Mouse (Mus musculus): Measurements from ENCODE around the gene Etl4. TPM values are rescaled to one million over a fixed set of nuclear protein-coding genes. Genes with fewer than 3 reads are reported as not detected.
A peak's percentile ranks its signal among the peaks of the same experiment; 100 is the strongest.

Gene Etl4
- polyA plus RNA-seq, 1 experiment from 2014 or later = 2.5 TPM

DNA sequence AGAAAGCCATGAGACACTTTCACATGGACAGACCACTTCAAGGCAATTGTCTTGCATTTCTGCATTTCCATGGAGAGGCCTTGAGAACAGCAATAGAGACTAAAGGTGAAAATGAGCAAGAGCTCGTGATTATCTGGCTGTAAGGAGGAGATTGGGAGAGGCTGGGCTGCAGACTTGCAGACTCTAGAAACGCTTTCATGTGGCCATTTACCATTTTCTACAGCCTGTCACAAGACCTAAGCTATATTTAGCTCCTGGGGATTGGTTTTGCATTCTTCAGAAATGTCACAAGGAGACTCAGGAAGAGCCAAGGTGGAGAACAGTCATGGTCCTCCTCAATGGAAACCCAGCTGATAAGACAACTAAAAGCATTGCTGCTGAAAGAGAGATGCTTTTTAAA lies 801.4 kb downstream of the Etl4 start:
- 81% methylated on average over 2 of the region's 2 CpGs for WGBS
- Histone ChIP-seq H3K9me3 (ENCODE audit: control insufficient read depth, low read length) (no peaks in the 10 kb centered on the region), H3K27me3 (ENCODE audit: control insufficient read depth, insufficient read depth, low read length) (no peaks in the 10 kb centered on the region), H3K4me3 (replicated peaks; ENCODE audit: low read depth, low read length) (no peak overlapping the region), H3K4me2 (ENCODE audit: low read length) (no peak overlapping the region), H3K4me1 (ENCODE audit: control insufficient read depth, insufficient read depth, low read length) (no peaks in the 10 kb centered on the region), H3K27ac (replicated peaks; ENCODE audit: low read depth, low read length) (no peak overlapping the region), H3K36me3 (ENCODE audit: control insufficient read depth, insufficient read depth, low read length) (no peaks in the 10 kb centered on the region), H3K9ac (replicated peaks; ENCODE audit: low read length) (no peak overlapping the region)
- ATAC-seq (ENCODE audit: low FRiP score, low TSS enrichment) (no peak), DNase-seq (no peak)

DNA sequence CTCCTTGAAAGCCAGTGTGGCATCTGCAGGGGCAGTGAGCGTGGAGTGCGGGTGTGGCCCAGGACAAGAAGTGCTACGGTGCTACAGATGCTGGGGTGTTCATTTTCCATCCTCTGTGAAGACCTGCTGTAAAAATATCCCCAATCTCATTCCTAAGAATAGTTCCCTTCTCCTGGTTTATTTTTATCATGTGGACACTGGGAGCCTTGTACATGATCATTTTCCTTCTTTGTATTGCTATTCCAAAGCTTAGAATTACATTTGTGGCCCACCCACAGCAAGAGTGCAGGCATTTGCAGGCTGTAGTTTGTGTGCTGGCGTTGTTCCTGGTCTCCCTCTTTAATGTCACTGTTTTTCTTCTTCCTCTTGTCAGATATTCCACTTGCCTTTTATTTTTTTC lies 809.5 kb downstream of the Etl4 start:
- Histone ChIP-seq H3K9ac (replicated peaks; ENCODE audit: low read length) (no peak overlapping the region), H3K9me3 (ENCODE audit: control insufficient read depth, low read length) (no peaks in the 10 kb centered on the region), H3K4me3 (replicated peaks; ENCODE audit: low read depth, low read length) (no peak overlapping the region), H3K4me2 (ENCODE audit: low read length) (no peak overlapping the region), H3K27me3 (ENCODE audit: control insufficient read depth, insufficient read depth, low read length) (no peaks in the 10 kb centered on the region), H3K36me3 (ENCODE audit: control insufficient read depth, insufficient read depth, low read length) (no peaks in the 10 kb centered on the region), H3K27ac (replicated peaks; ENCODE audit: low read depth, low read length) (no peak overlapping the region), H3K4me1 (ENCODE audit: control insufficient read depth, insufficient read depth, low read length) (no peaks in the 10 kb centered on the region; the same call in 1 of the 2 replicates)
- no peak for ATAC-seq (ENCODE audit: low FRiP score, low TSS enrichment)
- WGBS = 96% methylated on average over 4 of the region's 4 CpGs
- no peak for DNase-seq

DNA sequence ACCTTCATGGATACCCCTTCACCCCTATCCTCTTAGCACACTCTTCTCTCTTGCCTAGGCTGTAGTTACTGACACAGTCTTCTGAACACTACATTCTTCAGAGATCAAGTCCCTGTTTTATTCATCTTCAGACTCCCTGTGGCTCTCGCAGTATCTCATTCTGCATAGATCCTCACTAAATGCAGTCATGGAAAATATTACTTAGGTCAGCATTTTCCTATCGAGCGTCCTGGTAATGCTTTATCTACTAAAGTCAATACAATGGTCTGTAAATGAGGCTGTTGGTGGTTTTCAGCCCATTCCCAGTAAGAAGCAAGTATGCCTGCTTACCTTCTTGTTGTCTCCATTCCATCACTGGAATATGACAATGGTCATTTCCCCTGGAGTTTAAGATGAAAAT lies 811.5 kb downstream of the Etl4 start:
- 94% methylated on average over 3 of the region's 3 CpGs for WGBS
- no peak overlapping the region for H3K4me2 ChIP-seq (ENCODE audit: low read length)
- DNase-seq = no peak

DNA sequence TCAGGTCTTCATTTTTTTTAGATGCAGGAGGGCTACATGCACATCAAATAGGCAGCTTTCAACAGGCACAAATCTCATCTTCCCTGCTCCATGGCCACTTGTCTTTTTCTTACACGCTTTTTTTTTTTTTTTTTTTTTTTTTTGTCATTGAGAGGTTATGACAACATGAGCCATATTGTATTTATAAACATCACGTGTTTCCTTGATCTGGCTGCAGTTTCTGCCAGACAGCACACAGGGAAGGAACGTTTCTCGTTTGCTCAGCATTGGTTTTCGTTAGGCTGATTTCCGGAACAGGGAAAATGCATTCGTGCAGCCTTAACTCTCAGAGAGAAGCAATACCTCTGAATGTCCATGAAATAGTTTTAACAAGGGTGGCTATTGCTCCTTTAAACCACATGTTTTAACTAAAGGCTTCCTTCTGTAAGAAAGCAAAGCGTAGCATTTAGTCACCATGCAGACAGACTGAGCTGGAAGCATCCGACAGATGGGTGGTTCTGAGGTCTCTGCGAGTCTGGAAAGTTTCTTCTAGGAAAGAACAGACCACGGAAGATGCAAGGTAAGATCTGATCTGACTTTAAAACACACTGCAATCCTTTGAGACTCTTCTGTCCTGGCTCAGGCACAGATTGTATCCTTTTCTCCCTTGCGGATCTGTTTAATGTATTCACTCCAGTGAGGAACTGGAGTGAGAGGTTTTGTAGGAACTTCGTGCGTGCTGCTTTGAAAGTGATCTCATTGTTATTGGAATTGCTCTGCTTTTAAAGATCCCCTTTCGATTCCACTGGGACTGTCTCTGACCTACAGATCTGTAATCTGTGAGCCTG lies 812.8 kb downstream of the Etl4 start:
- H3K9ac ChIP-seq (replicated peaks; ENCODE audit: low read length) = no peak overlapping the region
- H3K4me3 ChIP-seq (replicated peaks; ENCODE audit: low read depth, low read length) = no peak overlapping the region
- H3K4me1 ChIP-seq (ENCODE audit: control insufficient read depth, insufficient read depth, low read length) = no peaks in the 10 kb centered on the region; the same call in 1 of the 2 replicates
- no peaks in the 10 kb centered on the region for H3K36me3 ChIP-seq (ENCODE audit: control insufficient read depth, insufficient read depth, low read length)
- DNase-seq = peak; percentile 23
- ATAC-seq (ENCODE audit: low FRiP score, low TSS enrichment) = no peak
- H3K4me2 ChIP-seq (ENCODE audit: low read length) = peak overlapping the region; percentile 24
- no peak overlapping the region for H3K27ac ChIP-seq (replicated peaks; ENCODE audit: low read depth, low read length)
- no peaks in the 10 kb centered on the region for H3K9me3 ChIP-seq (ENCODE audit: control insufficient read depth, low read length)
- H3K27me3 ChIP-seq (ENCODE audit: control insufficient read depth, insufficient read depth, low read length) = no peaks in the 10 kb centered on the region
- 22% methylated on average over 15 of the region's 15 CpGs for WGBS

More for the DNA sequence above, 811.5 kb downstream of the Etl4 start:
- no peak overlapping the region for H3K4me3 ChIP-seq (replicated peaks; ENCODE audit: low read depth, low read length)
- ATAC-seq (ENCODE audit: low FRiP score, low TSS enrichment) = no peak
- H3K9ac ChIP-seq (replicated peaks; ENCODE audit: low read length) = no peak overlapping the region
- H3K9me3 ChIP-seq (ENCODE audit: control insufficient read depth, low read length) = no peaks in the 10 kb centered on the region
- H3K36me3 ChIP-seq (ENCODE audit: control insufficient read depth, insufficient read depth, low read length) = no peaks in the 10 kb centered on the region
- no peaks in the 10 kb centered on the region; the same call in 1 of the 2 replicates for H3K4me1 ChIP-seq (ENCODE audit: control insufficient read depth, insufficient read depth, low read length)
- no peak overlapping the region for H3K27ac ChIP-seq (replicated peaks; ENCODE audit: low read depth, low read length)
- H3K27me3 ChIP-seq (ENCODE audit: control insufficient read depth, insufficient read depth, low read length) = no peaks in the 10 kb centered on the region

DNA sequence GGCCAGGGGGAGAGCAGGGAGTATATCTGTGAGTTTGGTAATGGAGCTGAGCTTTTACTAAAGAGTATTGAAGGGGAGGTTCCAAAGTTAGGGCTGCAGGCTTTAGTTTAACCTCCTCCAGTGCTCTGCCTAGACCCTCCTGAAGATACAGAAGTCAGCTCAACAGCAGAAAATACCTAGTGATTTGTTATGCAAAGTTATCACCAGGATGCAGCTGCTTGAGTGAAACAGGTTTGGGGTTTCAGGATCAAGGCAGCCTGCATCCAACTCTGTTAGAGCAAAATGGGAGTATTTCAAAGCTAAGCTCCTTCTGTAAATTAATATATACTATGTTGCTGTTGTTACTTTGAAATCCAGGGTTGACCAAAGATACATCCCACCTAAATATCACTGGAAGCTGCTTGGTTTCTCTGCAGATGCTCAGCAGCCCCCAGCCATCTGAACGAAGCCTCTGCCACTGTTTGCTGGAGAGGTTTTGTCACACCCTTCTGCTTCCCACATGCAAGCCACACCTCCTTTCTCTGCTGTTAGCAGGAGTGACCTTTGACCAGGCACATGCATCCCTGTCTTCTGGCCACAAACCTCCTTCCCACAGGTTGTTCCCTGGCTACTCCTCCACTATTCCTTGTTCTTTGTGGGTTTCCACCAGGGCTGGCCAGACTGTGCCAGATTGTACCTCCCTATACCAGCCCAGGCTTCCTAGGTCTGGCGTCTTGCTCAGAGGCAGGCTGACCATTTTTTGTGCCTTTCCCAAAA lies 814.6 kb downstream of the Etl4 start:
- WGBS = 35% methylated on average over 2 of the region's 2 CpGs
- DNase-seq = no peak

DNA sequence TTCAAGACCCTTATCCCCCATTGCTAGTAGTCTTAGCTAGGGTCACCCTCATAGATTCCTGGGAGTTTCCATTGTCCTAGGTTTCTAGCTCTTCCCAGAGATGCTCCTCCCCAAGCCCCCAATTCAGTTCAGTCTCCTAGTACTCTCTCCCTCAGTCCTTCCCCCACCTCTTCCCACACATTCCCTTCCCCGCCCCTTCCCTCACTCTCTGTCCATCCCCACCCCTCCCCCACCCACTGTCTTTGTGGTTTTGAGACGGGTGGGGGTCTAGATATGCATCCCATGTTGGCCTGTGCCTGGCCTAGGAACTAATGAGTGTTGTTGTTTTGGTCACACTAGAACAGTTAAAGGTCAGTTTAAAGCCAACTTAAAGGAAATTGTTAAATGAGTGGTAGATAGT lies 817.4 kb downstream of the Etl4 start:
- WGBS = 52% methylated on average over 2 of the region's 2 CpGs
- Histone ChIP-seq H3K36me3 (ENCODE audit: control insufficient read depth, insufficient read depth, low read length) (no peaks in the 10 kb centered on the region), H3K9me3 (ENCODE audit: control insufficient read depth, low read length) (no peaks in the 10 kb centered on the region), H3K4me2 (ENCODE audit: low read length) (no peak overlapping the region), H3K27me3 (ENCODE audit: control insufficient read depth, insufficient read depth, low read length) (no peaks in the 10 kb centered on the region), H3K4me3 (replicated peaks; ENCODE audit: low read depth, low read length) (no peak overlapping the region), H3K4me1 (ENCODE audit: control insufficient read depth, insufficient read depth, low read length) (no peaks in the 10 kb centered on the region; the same call in 1 of the 2 replicates), H3K9ac (replicated peaks; ENCODE audit: low read length) (no peak overlapping the region), H3K27ac (replicated peaks; ENCODE audit: low read depth, low read length) (no peak overlapping the region)
- DNase-seq (no peak), ATAC-seq (ENCODE audit: low FRiP score, low TSS enrichment) (no peak)

More for the DNA sequence above, 814.6 kb downstream of the Etl4 start:
- Histone ChIP-seq H3K4me3 (replicated peaks; ENCODE audit: low read depth, low read length) (no peak overlapping the region), H3K4me2 (ENCODE audit: low read length) (no peak overlapping the region), H3K27ac (replicated peaks; ENCODE audit: low read depth, low read length) (no peak overlapping the region), H3K36me3 (ENCODE audit: control insufficient read depth, insufficient read depth, low read length) (no peaks in the 10 kb centered on the region), H3K9ac (replicated peaks; ENCODE audit: low read length) (no peak overlapping the region), H3K27me3 (ENCODE audit: control insufficient read depth, insufficient read depth, low read length) (no peaks in the 10 kb centered on the region), H3K4me1 (ENCODE audit: control insufficient read depth, insufficient read depth, low read length) (no peaks in the 10 kb centered on the region; the same call in 1 of the 2 replicates), H3K9me3 (ENCODE audit: control insufficient read depth, low read length) (no peaks in the 10 kb centered on the region)
- no peak for ATAC-seq (ENCODE audit: low FRiP score, low TSS enrichment)

DNA sequence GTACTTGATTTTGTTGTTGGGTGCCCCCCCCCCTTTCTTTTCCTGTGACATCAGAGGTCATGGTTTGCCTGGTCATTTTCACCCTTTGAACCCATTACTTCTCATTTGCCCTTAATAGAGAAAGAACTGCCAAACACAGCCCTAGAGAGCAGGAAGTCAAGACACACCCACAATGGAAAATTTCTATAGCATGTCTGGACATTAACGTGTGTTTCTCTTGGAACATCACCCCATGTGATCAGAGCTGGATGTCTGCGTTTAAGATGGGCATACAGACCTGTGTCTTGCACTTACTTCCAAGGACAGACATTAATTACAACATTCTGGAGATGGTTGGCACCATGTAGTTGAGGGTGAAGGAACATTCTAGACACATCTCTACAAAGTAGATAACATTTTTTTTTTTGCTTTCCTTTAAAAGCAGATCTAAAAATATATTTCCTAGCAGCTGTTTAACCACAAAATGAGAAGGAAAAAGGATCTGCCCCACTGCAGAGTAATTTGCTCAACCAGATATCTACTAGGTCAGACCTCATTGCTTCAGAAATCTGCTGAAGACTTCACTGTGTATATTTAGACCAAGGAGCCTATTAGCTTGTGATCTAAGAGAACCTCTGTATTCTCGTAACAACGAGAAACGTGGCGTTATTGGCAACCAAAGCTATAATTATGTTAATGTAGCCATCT lies 818.3 kb downstream of the Etl4 start:
- H3K4me1 ChIP-seq (ENCODE audit: control insufficient read depth, insufficient read depth, low read length) = no peaks in the 10 kb centered on the region
- no peaks in the 10 kb centered on the region for H3K36me3 ChIP-seq (ENCODE audit: control insufficient read depth, insufficient read depth, low read length)
- no peak overlapping the region for H3K4me2 ChIP-seq (ENCODE audit: low read length)
- ATAC-seq (ENCODE audit: low FRiP score, low TSS enrichment) (no peak), DNase-seq (no peak)
- 89% methylated on average over 6 of the region's 6 CpGs for WGBS
- H3K9me3 ChIP-seq (ENCODE audit: control insufficient read depth, low read length) = no peaks in the 10 kb centered on the region
- no peak overlapping the region for H3K9ac ChIP-seq (replicated peaks; ENCODE audit: low read length)
- H3K27ac ChIP-seq (replicated peaks; ENCODE audit: low read depth, low read length) = no peak overlapping the region
- no peak overlapping the region for H3K4me3 ChIP-seq (replicated peaks; ENCODE audit: low read depth, low read length)
- H3K27me3 ChIP-seq (ENCODE audit: control insufficient read depth, insufficient read depth, low read length) = no peaks in the 10 kb centered on the region

DNA sequence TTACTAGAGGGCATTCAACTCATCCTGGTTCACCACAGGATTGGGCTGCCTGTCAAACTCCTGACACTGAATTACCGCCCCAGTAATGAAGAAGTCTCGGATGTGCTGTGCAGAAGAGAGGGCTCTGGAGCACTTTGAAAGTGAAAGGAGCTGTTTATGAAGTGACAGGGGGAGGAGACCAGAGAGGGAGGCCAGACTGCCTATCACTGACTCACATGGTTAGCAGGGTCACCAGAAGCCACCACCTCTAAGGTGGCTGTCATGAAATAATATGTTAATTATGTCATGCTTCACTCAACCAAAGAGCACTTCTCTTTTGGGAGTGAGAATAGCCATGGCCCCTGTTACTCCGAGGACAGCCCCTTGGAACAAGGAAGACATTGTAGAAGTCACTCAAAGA lies 825.9 kb downstream of the Etl4 start:
- H3K36me3 ChIP-seq (ENCODE audit: control insufficient read depth, insufficient read depth, low read length) = no peaks in the 10 kb centered on the region

More for the DNA sequence above, 825.9 kb downstream of the Etl4 start:
- Histone ChIP-seq H3K27me3 (ENCODE audit: control insufficient read depth, insufficient read depth, low read length) (no peaks in the 10 kb centered on the region), H3K9ac (replicated peaks; ENCODE audit: low read length) (no peak overlapping the region), H3K4me3 (replicated peaks; ENCODE audit: low read depth, low read length) (no peak overlapping the region), H3K27ac (replicated peaks; ENCODE audit: low read depth, low read length) (no peak overlapping the region), H3K9me3 (ENCODE audit: control insufficient read depth, low read length) (no peaks in the 10 kb centered on the region), H3K4me1 (ENCODE audit: control insufficient read depth, insufficient read depth, low read length) (no peaks in the 10 kb centered on the region; the same call in 1 of the 2 replicates), H3K4me2 (ENCODE audit: low read length) (no peak overlapping the region)
- ATAC-seq (ENCODE audit: low FRiP score, low TSS enrichment) (no peak), DNase-seq (no peak)
- 22% methylated on average over 3 of the region's 3 CpGs for WGBS

All from midbrain, embryonic 14.5 days (tissue).